Mouse (Mus musculus) macrophage (primary cell): ENCODE data around the gene Ndufb6. TPM values are rescaled to one million over a fixed set of nuclear protein-coding genes. Genes with fewer than 3 reads are reported as not detected.
A peak's percentile ranks its signal among the peaks of the same experiment; 100 is the strongest.

Experiments
- H3K27ac ChIP-seq: fragments of 350-480 bp; formaldehyde crosslinking; 2 replicates; pipeline ENCODE4 v1.9.0; 2021
- H3K36me3 ChIP-seq: fragments of 350-480 bp; formaldehyde crosslinking; 2 replicates; pipeline ENCODE4 v1.9.0; 2021; ENCODE audit errors: inconsistent target
- H3K4me3 ChIP-seq: fragments of 350-480 bp; formaldehyde crosslinking; 2 replicates; pipeline ENCODE4 v1.9.0; 2021; ENCODE audit errors: inconsistent target
- H3K79me2 ChIP-seq: fragments of 350-480 bp; formaldehyde crosslinking; 2 replicates; pipeline ENCODE4 v1.9.0; 2021; ENCODE audit errors: inconsistent target
- whole genome bisulfite sequencing: methylation state at CpG from one replicate; pipeline ENCODE4 v1.1.7; 2026; ENCODE audit warnings: inconsistent platforms; ENCODE audit not compliant: missing documents; 5-methylcytosine and 5-hydroxymethylcytosine counted together
- polyA plus RNA-seq: library from polyadenylated mRNA; stranded (reverse); fragments of 250-400 nt; gene quantifications from 3 replicates; pipeline ENCODE4 v1.2.4, GENCODE M21; 2018; ENCODE audit warnings: inconsistent platforms

The Ndufb6 gene
- polyA plus RNA-seq, 1 experiment from 2014 or later: 20.0 TPM

- no peaks in the 10 kb centered on the region for H3K79me2 ChIP-seq
- 8% methylated on average over 4 of the region's 4 CpGs for WGBS
- H3K36me3 ChIP-seq: no peaks in the 10 kb centered on the region
- no peak overlapping the region for H3K4me3 ChIP-seq
- no peak overlapping the region for H3K27ac ChIP-seq
These were observed 6.4 kb upstream of the Ndufb6 start for GRCm38 (mm10) chr4:40285582-40285981.

GRCm38 (mm10) chr4:40278880-40279275, 343 bp downstream of the Ndufb6 start:
- peak overlapping the region; percentile 15; the same call in 1 of the 2 replicates for H3K27ac ChIP-seq
- 3% methylated on average over 10 of the region's 21 CpGs for WGBS
- H3K4me3 ChIP-seq: peak overlapping the region; percentile 95
- H3K36me3 ChIP-seq: 0 out of 2 replicates have a peak, but pooled peaks cover 8% of the 10 kb centered on the region
- H3K79me2 ChIP-seq: peaks cover 30% of the 10 kb centered on the region

- Histone ChIP-seq H3K79me2 (peaks cover 60% of the 10 kb centered on the region), H3K4me3 (peak within 1 kb of the TSS; percentile 98), H3K27ac (peak within 1 kb of the TSS; percentile 96), H3K36me3 (peaks cover 16% of the 10 kb centered on the region)
- 2% methylated on average over 38 of the region's 38 CpGs for WGBS
These were observed 9.7 kb downstream of the Ndufb6 start, which contains the start of the genes Smim27 and Topors for GRCm38 (mm10) chr4:40269430-40270032. Gene Smim27, plus strand, starts transcription at chr4:40269579. Gene Topors, minus strand, starts transcription at chr4:40269850.

- H3K4me3 ChIP-seq: peak overlapping the region; percentile 98
- WGBS: under 1% methylated on average over 13 of the region's 16 CpGs
- peaks cover 19% of the 10 kb centered on the region for H3K36me3 ChIP-seq
- peak overlapping the region; percentile 96 for H3K27ac ChIP-seq
- H3K79me2 ChIP-seq: peaks cover 67% of the 10 kb centered on the region
These were observed 10.4 kb downstream of the Ndufb6 start for GRCm38 (mm10) chr4:40268835-40269234.

- Histone ChIP-seq H3K79me2 (peaks cover 72% of the 10 kb centered on the region), H3K27ac (peak overlapping the region; percentile 96), H3K36me3 (peaks cover 22% of the 10 kb centered on the region), H3K4me3 (peak overlapping the region; percentile 98)
- WGBS: 1% methylated on average over 49 of the region's 50 CpGs
These were observed 10.9 kb downstream of the Ndufb6 start for GRCm38 (mm10) chr4:40268204-40268813.

- Histone ChIP-seq H3K79me2 (peaks cover 78% of the 10 kb centered on the region), H3K4me3 (peak overlapping the region; percentile 98), H3K36me3 (peaks cover 24% of the 10 kb centered on the region), H3K27ac (peak overlapping the region; percentile 35)
- WGBS: 71% methylated on average over 7 of the region's 7 CpGs
These were observed 11.5 kb downstream of the Ndufb6 start for GRCm38 (mm10) chr4:40267681-40268080.

- 100% methylated on average over 1 of the region's 1 CpGs for WGBS
These were observed 14.9 kb downstream of the Ndufb6 start for GRCm38 (mm10) chr4:40264321-40264720.

GRCm38 (mm10) chr4:40254385-40255103, 24.7 kb downstream of the Ndufb6 start:
- no peaks in the 10 kb centered on the region; the same call in 1 of the 2 replicates for H3K79me2 ChIP-seq
- H3K4me3 ChIP-seq: no peak overlapping the region
- WGBS: 92% methylated on average over 8 of the region's 8 CpGs
- H3K27ac ChIP-seq: no peak overlapping the region
- H3K36me3 ChIP-seq: peaks cover 6% of the 10 kb centered on the region

More at GRCm38 (mm10) chr4:40264321-40264720, 14.9 kb downstream of the Ndufb6 start:
- peaks cover 93% of the 10 kb centered on the region for H3K79me2 ChIP-seq
- peaks cover 58% of the 10 kb centered on the region for H3K36me3 ChIP-seq
- no peak overlapping the region for H3K4me3 ChIP-seq
- no peak overlapping the region for H3K27ac ChIP-seq

GRCm38 (mm10) chr4:40253766-40254165, 25.5 kb downstream of the Ndufb6 start:
- Histone ChIP-seq H3K36me3 (no peaks in the 10 kb centered on the region), H3K79me2 (no peaks in the 10 kb centered on the region), H3K27ac (no peak overlapping the region), H3K4me3 (no peak overlapping the region)
- WGBS: 89% methylated on average over 2 of the region's 2 CpGs

GRCm38 (mm10) chr4:40250984-40251383, 28.2 kb downstream of the Ndufb6 start:
- 62% methylated on average over 5 of the region's 5 CpGs for WGBS
- Histone ChIP-seq H3K36me3 (no peaks in the 10 kb centered on the region), H3K79me2 (no peaks in the 10 kb centered on the region), H3K27ac (no peak overlapping the region), H3K4me3 (no peak overlapping the region)

GRCm38 (mm10) chr4:40244035-40244434, 35.2 kb downstream of the Ndufb6 start:
- Histone ChIP-seq H3K79me2 (peaks cover 6% of the 10 kb centered on the region), H3K4me3 (no peak overlapping the region), H3K36me3 (no peaks in the 10 kb centered on the region), H3K27ac (peak overlapping the region; percentile 42)
- 2% methylated on average over 8 of the region's 8 CpGs for WGBS

- Histone ChIP-seq H3K4me3 (no peak overlapping the region), H3K79me2 (peaks cover 16% of the 10 kb centered on the region), H3K27ac (no peak overlapping the region), H3K36me3 (no peaks in the 10 kb centered on the region)
- 89% methylated on average over 4 of the region's 4 CpGs for WGBS
These were observed 36.2 kb downstream of the Ndufb6 start for GRCm38 (mm10) chr4:40243006-40243405.

- 58% methylated on average over 6 of the region's 6 CpGs for WGBS
These were observed 37.3 kb downstream of the Ndufb6 start for GRCm38 (mm10) chr4:40241928-40242327.

GRCm38 (mm10) chr4:40240272-40240744, 38.9 kb downstream of the Ndufb6 start:
- peak overlapping the region; percentile 92; the same call in 1 of the 2 replicates for H3K4me3 ChIP-seq
- H3K27ac ChIP-seq: peak overlapping the region; percentile 82
- peaks cover 42% of the 10 kb centered on the region for H3K79me2 ChIP-seq
- 70% methylated on average over 5 of the region's 5 CpGs for WGBS
- H3K36me3 ChIP-seq: no peaks in the 10 kb centered on the region

More at GRCm38 (mm10) chr4:40241928-40242327, 37.3 kb downstream of the Ndufb6 start:
- Histone ChIP-seq H3K36me3 (no peaks in the 10 kb centered on the region), H3K4me3 (no peak overlapping the region), H3K79me2 (peaks cover 27% of the 10 kb centered on the region), H3K27ac (no peak overlapping the region)
